Mouse (Mus musculus) midbrain, embryonic 10.5 days (tissue): Measurements from ENCODE around the gene Fgd1. TPM values are rescaled to one million over a fixed set of nuclear protein-coding genes. Genes with fewer than 3 reads are reported as not detected.

ENCODE experiments used
- DNase-seq: peaks from one replicate; pipeline ENCODE4 v3.0.0-alpha.2; 2017; ENCODE audit warnings: low spot score
- H3K27ac ChIP-seq: fragments of 300-500 bp; sonication (generic); replicated peaks from 2 replicates; pipeline ENCODE4 v1.5.1; 2016; ENCODE audit warnings: mild to moderate bottlenecking
- H3K27me3 ChIP-seq: fragments of 300-500 bp; sonication (generic); 2 replicates; pipeline ENCODE4 v1.6.1; 2016; ENCODE audit warnings: low read depth, mild to moderate bottlenecking; ENCODE audit not compliant: poor library complexity, severe bottlenecking
- H3K36me3 ChIP-seq: fragments of 300-500 bp; sonication (generic); 2 replicates; pipeline ENCODE4 v1.6.1; 2016; ENCODE audit warnings: mild to moderate bottlenecking, moderate library complexity
- H3K4me1 ChIP-seq: fragments of 300-500 bp; sonication (generic); 2 replicates; pipeline ENCODE4 v1.6.1; 2016
- H3K4me3 ChIP-seq: fragments of 300-500 bp; sonication (generic); 2 replicates; pipeline ENCODE4 v1.5.1; 2016; ENCODE audit warnings: mild to moderate bottlenecking, moderate library complexity
- H3K9me3 ChIP-seq: fragments of 300-500 bp; sonication (generic); replicated peaks from 2 replicates; pipeline ENCODE4 v1.6.1; 2016; ENCODE audit warnings: mild to moderate bottlenecking
- WGBS: fragments of 180-500 bp; shearing (Covaris S2); methylation state at CpG from one replicate; pipeline ENCODE4 v1.1.7; 2016; 5-methylcytosine and 5-hydroxymethylcytosine counted together
- polyA plus RNA-seq: library from polyadenylated mRNA; unstranded; fragments of >200 nt; fragmentation: Nextera tagmentation; extraction: Ambion mirVana; gene quantifications from 2 replicates; pipeline ENCODE4 v1.2.1, GENCODE M21; 2016

Fgd1 gene
- polyA plus RNA-seq: 8.4 and 8.5 TPM in 2 replicates

DNA sequence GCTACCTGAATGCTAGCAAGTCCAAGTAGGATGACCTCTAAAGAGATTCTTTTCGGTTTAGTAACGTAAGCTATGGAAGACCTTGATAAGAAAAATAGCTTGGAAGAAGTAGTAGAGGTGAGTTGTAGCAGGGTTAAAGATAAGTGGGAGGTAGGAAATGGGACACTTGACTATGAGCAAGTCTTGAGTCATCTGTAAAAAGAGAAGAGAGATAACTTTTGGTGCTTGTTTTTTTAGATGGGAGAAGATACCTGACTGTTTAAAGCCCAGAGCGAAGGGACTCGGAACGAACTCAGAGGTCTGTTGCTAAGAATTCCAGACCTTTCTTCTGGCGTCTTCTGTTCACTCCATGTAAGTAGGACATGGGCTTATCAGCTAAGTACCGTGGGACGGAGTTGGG lies at the start of gene Fgd1:
TSS of gene Fgd1 (plus strand) at position 301 of the 400 bp plus-strand sequence.
- Histone ChIP-seq H3K27me3 (peaks cover 40% of the 10 kb centered on the region; the same call in 1 of the 2 replicates), H3K36me3 (0 out of 2 replicates have a peak, but pooled peaks cover 3% of the 10 kb centered on the region), H3K4me1 (peaks cover 26% of the 10 kb centered on the region), H3K9me3 (peaks cover 10% of the 10 kb centered on the region; the same call in 1 of the 2 replicates), H3K27ac (peak within 1 kb of the TSS; percentile 93), H3K4me3 (peak within 1 kb of the TSS; percentile 76)
- WGBS: 92% methylated on average over 8 of the region's 8 CpGs
- DNase-seq: no peak

DNA sequence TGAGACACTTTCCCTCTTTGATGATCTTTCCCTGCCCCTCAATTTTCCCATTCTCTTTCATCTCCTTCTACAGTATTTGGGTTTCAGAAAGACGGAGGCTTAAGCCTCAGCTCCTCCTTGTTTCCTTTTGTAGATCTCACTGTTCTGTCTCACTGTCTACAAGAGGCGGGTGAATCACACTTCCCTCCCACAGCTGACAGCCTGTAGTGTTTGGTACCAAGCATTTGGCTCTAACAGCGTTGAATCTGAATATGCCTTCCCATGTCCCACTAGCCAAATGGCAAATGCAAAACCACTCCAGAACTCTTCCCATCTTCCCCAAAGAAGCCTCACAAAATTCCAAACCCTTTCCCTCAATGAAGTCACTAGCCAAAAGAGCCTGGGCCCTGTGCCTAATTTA lies 49.2 kb upstream of the Fgd1 start:
- H3K4me1 ChIP-seq: no peaks in the 10 kb centered on the region
- H3K4me3 ChIP-seq: no peak overlapping the region
- no peaks in the 10 kb centered on the region for H3K9me3 ChIP-seq
- DNase-seq: no peak
- H3K27ac ChIP-seq: no peak overlapping the region
- 89% methylated on average over 3 of the region's 3 CpGs for WGBS
- H3K36me3 ChIP-seq: peaks cover 95% of the 10 kb centered on the region
- H3K27me3 ChIP-seq: peaks cover 60% of the 10 kb centered on the region

DNA sequence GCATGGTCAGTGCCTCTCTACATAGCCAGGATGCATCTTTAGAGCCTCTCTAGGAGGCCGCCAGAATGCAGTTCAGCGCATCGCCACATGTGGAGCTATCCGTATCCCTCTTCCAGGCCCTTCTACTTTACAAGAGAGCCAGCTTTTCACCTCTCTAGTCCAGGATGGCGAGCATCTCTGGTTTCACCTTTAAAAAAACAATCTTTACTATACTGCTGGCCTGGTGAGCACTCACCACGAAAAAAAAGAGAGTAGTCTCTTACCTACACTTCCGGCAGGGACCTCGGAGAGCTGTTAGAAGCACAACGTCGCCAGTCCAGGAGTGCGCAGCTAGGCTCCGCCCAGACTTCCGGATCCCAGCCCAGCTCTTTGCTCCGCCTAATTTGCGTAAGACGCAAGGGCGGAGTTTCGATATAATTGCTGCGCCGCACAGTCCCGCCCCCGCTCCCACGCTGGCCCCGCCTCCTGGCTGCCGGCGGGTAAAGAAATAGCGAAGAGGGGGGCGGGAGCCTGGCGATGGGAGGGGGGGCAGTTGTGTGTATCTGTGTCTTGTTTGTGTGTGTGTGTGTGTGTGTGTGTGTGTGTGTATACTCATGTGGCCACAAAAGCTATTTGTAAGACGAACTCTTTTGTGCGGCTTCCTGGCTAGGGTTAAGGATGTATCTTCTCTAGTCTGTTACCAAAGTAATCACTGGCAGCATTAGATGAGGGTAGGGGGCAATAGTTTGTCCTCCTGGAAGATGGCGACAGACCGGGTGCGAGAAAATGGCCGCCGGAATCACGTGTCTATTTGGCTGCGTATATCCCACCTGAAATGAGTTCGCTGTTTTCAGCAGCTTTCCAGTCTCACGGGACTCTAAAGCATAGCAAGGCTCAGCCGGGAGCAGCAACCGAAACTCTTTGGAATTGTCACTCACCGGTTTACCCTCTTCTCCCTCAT lies 28.7 kb upstream of the Fgd1 start, which contains the start of gene Gnl3l:
TSS of gene Gnl3l (minus strand) at position 385 of the 940 bp plus-strand sequence.
- Histone ChIP-seq H3K4me3 (peak within 1 kb of the TSS; percentile 57), H3K36me3 (peaks cover 22% of the 10 kb centered on the region), H3K27ac (peak within 1 kb of the TSS; percentile 85), H3K4me1 (peaks cover 11% of the 10 kb centered on the region), H3K9me3 (no peaks in the 10 kb centered on the region), H3K27me3 (peaks cover 4% of the 10 kb centered on the region)
- peak; percentile 88 for DNase-seq
- 15% methylated on average over 43 of the region's 43 CpGs for WGBS

DNA sequence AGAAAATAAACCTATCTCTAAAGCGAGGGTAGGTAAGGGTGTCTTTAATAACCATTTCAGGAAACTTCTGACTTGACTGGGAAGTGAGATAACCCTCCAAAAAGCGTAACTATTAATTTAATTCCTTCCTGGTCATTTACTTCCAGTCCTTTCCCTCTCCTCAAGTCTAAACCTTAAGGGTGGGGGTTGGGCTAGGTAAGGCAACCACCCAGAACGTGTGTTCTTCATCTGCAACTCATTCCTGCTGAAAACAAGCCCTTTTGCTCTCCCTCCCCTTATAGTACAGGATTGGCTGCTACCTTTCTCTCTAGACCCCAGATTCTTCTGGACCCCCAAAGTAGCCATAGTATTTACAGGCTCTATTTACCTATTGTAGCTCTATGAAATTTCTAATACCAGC lies 28.1 kb upstream of the Fgd1 start:
- 6% methylated on average over 3 of the region's 3 CpGs for WGBS
- peak overlapping the region; percentile 57 for H3K4me3 ChIP-seq
- H3K9me3 ChIP-seq: no peaks in the 10 kb centered on the region
- H3K4me1 ChIP-seq: peaks cover 11% of the 10 kb centered on the region
- H3K27me3 ChIP-seq: peaks cover 4% of the 10 kb centered on the region
- no peak for DNase-seq
- peaks cover 17% of the 10 kb centered on the region for H3K36me3 ChIP-seq
- H3K27ac ChIP-seq: peak overlapping the region; percentile 85

DNA sequence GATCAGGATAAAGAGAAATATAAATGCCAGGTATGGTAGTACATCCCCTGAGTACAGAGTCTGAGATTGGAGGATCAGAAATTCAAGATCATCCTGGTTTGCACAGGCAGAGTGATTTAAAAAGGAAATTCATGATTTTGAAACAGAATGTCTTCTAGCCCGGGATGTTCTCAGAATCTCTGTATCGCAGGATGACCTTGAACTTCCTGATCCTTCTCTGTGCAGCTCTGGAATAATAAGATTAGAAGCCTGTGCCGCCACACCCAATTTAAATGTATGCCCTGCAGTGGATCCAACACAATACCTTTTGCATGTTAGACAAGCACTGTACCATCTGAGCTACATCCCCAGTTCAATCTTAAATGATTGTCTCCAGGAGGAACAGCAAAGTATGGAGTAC lies 27.2 kb upstream of the Fgd1 start:
- H3K36me3 ChIP-seq: peaks cover 10% of the 10 kb centered on the region
- H3K4me3 ChIP-seq: peak overlapping the region; percentile 57
- peaks cover 4% of the 10 kb centered on the region for H3K27me3 ChIP-seq
- no peak overlapping the region for H3K27ac ChIP-seq
- no peaks in the 10 kb centered on the region for H3K9me3 ChIP-seq
- peaks cover 11% of the 10 kb centered on the region for H3K4me1 ChIP-seq
- 79% methylated on average over 3 of the region's 3 CpGs for WGBS
- no peak for DNase-seq

DNA sequence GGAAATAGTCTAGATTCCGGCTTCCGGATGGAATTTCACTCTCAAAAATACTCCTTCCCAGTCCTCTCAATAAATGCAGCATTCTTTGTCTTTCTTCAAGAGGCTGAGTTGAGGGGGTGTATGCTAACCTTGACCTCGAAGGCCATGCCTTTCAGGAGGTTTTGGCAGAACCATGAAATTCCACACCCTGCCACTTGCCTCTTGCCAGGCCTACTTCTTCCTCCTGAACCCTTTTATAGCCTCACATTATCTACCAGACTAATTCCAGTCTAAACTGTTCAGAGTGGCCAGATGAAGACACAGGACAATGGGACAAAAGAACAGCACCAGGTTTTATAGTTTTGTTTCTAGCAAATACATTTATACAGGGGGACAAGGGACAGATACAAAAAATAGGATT lies 14.6 kb upstream of the Fgd1 start:
- Histone ChIP-seq H3K4me3 (no peak overlapping the region), H3K4me1 (no peaks in the 10 kb centered on the region), H3K9me3 (no peaks in the 10 kb centered on the region), H3K36me3 (no peaks in the 10 kb centered on the region), H3K27ac (no peak overlapping the region), H3K27me3 (peaks cover 44% of the 10 kb centered on the region)
- 80% methylated on average over 3 of the region's 3 CpGs for WGBS
- DNase-seq: no peak

DNA sequence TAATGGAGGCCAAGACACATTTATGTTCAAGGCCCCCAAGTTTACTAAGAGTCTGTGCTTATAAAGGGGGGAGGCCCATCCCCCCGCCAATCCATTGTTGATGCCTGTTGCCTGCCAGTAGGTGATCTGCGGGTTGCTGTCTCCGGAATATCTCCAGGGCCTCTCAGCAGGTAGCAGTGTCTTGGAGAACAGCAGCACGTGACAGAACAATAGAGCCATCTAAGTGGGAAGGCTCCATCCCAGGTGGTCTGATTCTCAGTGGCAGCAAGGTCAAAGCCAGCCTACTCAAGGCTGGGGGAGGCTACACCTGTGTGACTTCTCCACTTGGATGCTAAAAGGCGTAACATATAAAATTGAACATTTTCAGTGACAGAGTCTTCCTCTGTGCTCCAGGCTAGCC lies 4.7 kb upstream of the Fgd1 start:
- Histone ChIP-seq H3K9me3 (no peaks in the 10 kb centered on the region), H3K4me3 (no peak overlapping the region), H3K4me1 (no peaks in the 10 kb centered on the region; the same call in 1 of the 2 replicates), H3K36me3 (no peaks in the 10 kb centered on the region), H3K27ac (no peak overlapping the region), H3K27me3 (peaks cover 18% of the 10 kb centered on the region)
- 51% methylated on average over 5 of the region's 5 CpGs for WGBS
- DNase-seq: no peak

DNA sequence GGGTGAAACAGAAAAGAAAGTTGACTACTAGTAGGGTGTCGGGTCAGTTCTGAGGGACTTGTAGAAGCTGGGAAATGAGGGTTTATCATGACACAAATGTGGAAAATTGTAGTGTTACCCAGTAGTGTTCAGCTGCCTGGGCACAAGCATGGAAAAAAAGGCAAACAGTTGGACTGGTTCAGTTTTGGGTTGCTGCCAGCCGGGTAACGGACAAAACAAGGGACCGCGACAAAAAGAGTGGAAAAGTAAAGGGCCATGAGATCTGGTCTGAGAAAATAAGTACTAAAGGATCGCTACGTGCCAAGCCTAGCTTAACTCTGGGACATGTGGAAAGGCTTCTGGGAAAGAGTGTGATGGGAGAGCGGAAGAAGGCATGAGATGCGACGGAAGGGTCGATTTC lies 371 bp downstream of the Fgd1 start:
- peaks cover 10% of the 10 kb centered on the region; the same call in 1 of the 2 replicates for H3K9me3 ChIP-seq
- no peak for DNase-seq
- 40% methylated on average over 11 of the region's 11 CpGs for WGBS

DNA sequence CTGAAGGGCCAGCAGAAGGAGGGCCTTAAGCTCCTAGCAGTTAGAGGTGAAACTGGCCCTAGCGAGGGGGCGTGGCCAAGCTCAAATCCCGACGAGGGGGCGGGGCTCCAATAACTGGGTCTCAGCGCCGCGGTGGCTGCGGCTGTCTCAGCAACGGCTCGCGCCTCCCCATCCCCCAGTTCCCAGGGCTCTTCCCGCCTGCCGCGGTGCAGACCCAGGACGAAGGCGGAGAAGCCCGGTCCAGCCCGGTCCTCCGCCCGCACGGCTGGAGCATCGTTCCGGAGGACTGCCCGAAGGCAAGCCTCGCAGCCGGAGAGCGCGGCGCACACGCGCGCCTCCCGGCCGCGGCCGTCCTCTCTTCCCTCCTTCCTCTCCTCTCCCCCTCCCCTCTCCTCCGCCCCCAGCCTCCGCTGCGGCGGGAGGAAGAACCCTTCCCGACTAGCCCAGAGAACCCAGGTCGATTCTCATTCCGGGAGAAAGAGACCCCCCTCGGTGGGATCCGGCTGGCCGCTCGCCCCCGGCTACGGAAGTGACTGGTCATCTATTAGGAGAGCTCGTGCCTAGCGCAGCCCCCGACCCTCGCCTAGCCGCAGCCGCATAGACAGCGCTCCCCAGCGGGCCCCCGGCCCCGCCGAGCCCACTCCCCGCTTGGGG lies 954 bp downstream of the Fgd1 start:
- Histone ChIP-seq H3K36me3 (0 out of 2 replicates have a peak, but pooled peaks cover 3% of the 10 kb centered on the region), H3K4me1 (peaks cover 26% of the 10 kb centered on the region), H3K27ac (peak overlapping the region; percentile 93), H3K27me3 (peaks cover 50% of the 10 kb centered on the region; the same call in 1 of the 2 replicates), H3K4me3 (peak overlapping the region; percentile 76), H3K9me3 (peaks cover 10% of the 10 kb centered on the region; the same call in 1 of the 2 replicates)
- 25% methylated on average over 55 of the region's 62 CpGs for WGBS
- DNase-seq: peak; percentile 87

More for the DNA sequence above, 371 bp downstream of the Fgd1 start:
- H3K4me3 ChIP-seq: peak overlapping the region; percentile 76
- peak overlapping the region; percentile 93 for H3K27ac ChIP-seq
- H3K27me3 ChIP-seq: peaks cover 44% of the 10 kb centered on the region; the same call in 1 of the 2 replicates
- peaks cover 26% of the 10 kb centered on the region for H3K4me1 ChIP-seq
- 0 out of 2 replicates have a peak, but pooled peaks cover 3% of the 10 kb centered on the region for H3K36me3 ChIP-seq

DNA sequence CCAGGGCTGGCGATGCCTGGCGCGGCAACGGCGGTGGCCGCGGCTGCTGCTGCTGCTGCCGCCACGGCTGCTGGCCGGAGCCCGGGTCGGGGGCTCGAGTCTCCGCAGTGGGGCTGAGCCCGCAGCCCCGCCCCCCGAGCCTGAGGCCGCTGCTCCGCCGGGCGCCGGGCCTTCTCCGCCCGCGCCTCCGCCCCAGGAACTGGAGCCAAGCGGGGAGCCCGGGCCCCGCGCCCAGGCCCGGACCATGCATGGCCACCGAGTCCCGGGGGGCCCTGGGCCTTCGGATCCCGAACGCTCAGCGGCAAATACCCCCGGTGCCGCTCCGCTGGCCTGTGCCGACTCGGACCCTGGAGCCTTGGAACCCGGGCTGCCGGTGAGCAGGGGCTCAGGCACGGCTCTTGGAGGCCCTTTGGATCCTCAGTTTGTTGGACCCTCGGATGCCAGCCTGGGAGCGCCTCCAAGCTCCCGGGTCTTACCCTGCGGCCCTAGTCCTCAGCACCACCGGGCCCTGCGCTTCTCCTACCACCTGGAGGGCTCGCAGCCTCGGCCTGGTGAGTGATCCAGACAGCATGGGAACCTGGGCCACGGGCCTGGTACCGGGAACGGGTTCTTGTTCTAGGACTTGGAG lies 1.6 kb downstream of the Fgd1 start:
- peak overlapping the region; percentile 76 for H3K4me3 ChIP-seq
- DNase-seq: peak; percentile 48
- peaks cover 26% of the 10 kb centered on the region for H3K4me1 ChIP-seq
- peak overlapping the region; percentile 93 for H3K27ac ChIP-seq
- 28% methylated on average over 56 of the region's 56 CpGs for WGBS
- peaks cover 52% of the 10 kb centered on the region; the same call in 1 of the 2 replicates for H3K27me3 ChIP-seq
- H3K9me3 ChIP-seq: peaks cover 10% of the 10 kb centered on the region; the same call in 1 of the 2 replicates
- 0 out of 2 replicates have a peak, but pooled peaks cover 3% of the 10 kb centered on the region for H3K36me3 ChIP-seq

DNA sequence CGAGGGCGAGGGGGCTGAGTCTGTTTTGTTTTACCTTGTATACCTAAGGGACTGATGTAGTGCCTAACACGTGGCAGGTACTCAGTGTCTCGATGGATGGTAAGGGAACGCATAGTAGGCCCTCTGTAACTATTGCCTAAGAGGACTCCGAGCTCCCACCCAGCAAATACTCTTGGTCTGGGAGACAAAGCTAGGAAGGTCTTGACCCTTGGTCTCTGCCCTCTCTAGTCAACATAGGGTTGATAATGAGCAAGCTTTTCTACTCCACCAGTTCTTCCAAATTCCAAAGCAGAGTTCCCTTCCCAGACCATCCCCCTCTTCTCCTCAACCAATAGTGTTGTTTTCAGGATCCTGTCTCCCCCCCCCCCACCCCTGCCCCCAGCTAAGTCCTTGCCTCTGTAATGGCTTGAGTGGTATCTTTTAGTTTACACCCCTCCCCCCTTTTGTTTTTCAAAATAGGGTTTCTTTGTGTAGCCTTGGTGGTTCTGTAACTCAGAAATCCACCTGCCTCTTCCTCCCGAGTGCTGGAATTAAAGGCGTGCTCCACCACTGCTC lies 3.8 kb downstream of the Fgd1 start:
- H3K4me3 ChIP-seq: peak overlapping the region; percentile 76
- DNase-seq: no peak
- WGBS: 43% methylated on average over 8 of the region's 8 CpGs

DNA sequence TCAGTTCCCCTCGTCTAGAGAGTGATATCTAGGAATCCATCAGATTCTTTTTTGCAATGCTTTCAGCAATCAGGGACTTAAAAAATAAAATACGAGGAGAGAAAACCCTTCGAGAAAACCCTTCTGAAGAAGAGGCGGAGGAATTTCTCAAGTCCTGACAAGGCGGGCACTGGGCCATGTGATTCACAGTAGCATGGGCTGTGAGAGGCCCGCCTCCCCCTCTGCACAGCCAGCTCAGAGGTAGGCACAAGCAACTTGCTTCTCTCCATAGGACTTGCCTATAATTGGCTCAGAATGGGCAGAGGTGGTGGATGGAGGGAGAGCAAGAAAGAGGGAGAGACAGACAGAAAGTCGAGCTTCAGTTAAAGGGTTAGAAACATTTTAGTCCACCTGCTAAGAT lies 4.4 kb downstream of the Fgd1 start:
- Histone ChIP-seq H3K27me3 (peaks cover 72% of the 10 kb centered on the region), H3K4me3 (no peak overlapping the region), H3K27ac (no peak overlapping the region), H3K36me3 (0 out of 2 replicates have a peak, but pooled peaks cover 3% of the 10 kb centered on the region), H3K4me1 (peaks cover 29% of the 10 kb centered on the region), H3K9me3 (peaks cover 10% of the 10 kb centered on the region; the same call in 1 of the 2 replicates)
- WGBS: 69% methylated on average over 7 of the region's 7 CpGs
- DNase-seq: no peak

More for the DNA sequence above, 3.8 kb downstream of the Fgd1 start:
- Histone ChIP-seq H3K27me3 (peaks cover 74% of the 10 kb centered on the region), H3K9me3 (peaks cover 10% of the 10 kb centered on the region; the same call in 1 of the 2 replicates), H3K27ac (no peak overlapping the region), H3K4me1 (peaks cover 29% of the 10 kb centered on the region), H3K36me3 (0 out of 2 replicates have a peak, but pooled peaks cover 3% of the 10 kb centered on the region)
